Mouse (Mus musculus) liver, embryonic 14.5 days (tissue): ENCODE data around the gene Olfml2b.

Source experiments
- CTCF ChIP-seq: IDR thresholded peaks from 2 replicates; pipeline ENCODE4 v1.5.1; 2016; ENCODE audit warnings: antibody characterized with exemption, low read depth, control low read depth
- EP300 ChIP-seq: IDR thresholded peaks from 2 replicates; pipeline ENCODE4 v1.6.1; 2016; ENCODE audit warnings: antibody characterized with exemption, low read depth

DNA sequence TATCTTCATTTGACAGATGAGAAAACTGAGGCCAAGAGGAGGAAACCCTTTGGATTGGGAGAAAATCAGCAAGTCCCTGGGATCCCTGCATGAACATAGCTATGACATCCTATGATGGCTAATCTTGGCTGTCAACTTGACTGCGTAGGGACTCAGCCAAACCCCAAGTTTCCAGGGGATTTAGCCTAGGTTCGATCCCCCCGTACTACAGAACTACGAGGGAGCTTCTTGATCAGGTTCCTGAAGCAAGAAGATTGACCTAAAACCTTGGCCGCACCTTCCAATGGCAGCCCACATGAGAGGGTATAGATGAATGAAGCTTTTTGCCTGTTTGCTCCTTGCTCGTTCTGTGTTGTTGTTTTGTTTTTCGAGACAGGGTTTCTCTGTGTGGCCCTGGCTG is 49.8 kb upstream of the Olfml2b start:
- TF ChIP-seq CTCF (no peak), EP300 (no peak)
